Mouse (Mus musculus): ENCODE data around the gene E2f4.

The E2f4 gene

GRCm38 (mm10) chr8:105293405-105293804 lies 4.1 kb upstream of the E2f4 start:
- DNase-seq (ENCODE audit: low spot score in 2 of 2), result no peak

- DNase-seq (ENCODE audit: low spot score in 2 of 2), result no peak
Measured at GRCm38 (mm10) chr8:105294776-105295175, 2.7 kb upstream of the E2f4 start.

GRCm38 (mm10) chr8:105295256-105295655 lies 2.2 kb upstream of the E2f4 start:
- no peak for DNase-seq (ENCODE audit: low spot score in 2 of 2)

- no peak for DNase-seq (ENCODE audit: low spot score in 2 of 2)
Measured at GRCm38 (mm10) chr8:105295895-105296573, 1.4 kb upstream of the E2f4 start, which contains the start of gene Exoc3l. Exoc3l (minus strand) TSS chr8:105296101.

GRCm38 (mm10) chr8:105298351-105299252 lies 1.1 kb downstream of the E2f4 start:
- no peak for DNase-seq (ENCODE audit: low spot score in 2 of 2)

GRCm38 (mm10) chr8:105299962-105300361 lies 2.5 kb downstream of the E2f4 start:
- DNase-seq (ENCODE audit: low spot score in 2 of 2), result no peak

- DNase-seq (ENCODE audit: low spot score in 2 of 2), result no peak
Measured at GRCm38 (mm10) chr8:105303396-105303795, 5.9 kb downstream of the E2f4 start.

GRCm38 (mm10) chr8:105303874-105304273 lies 6.4 kb downstream of the E2f4 start:
- DNase-seq (ENCODE audit: low spot score in 2 of 2), result no peak

- DNase-seq (ENCODE audit: low spot score in 2 of 2), result no peak
Measured at GRCm38 (mm10) chr8:105304325-105305210, 7.1 kb downstream of the E2f4 start.

- peak; percentile 83 to 89 for DNase-seq (ENCODE audit: low spot score in 2 of 2)
Measured at GRCm38 (mm10) chr8:105305211-105306145, 8.0 kb downstream of the E2f4 start, which contains the start of gene Elmo3. Elmo3 (plus strand) TSS chr8:105305601.

- DNase-seq (ENCODE audit: low spot score in 2 of 2), result no peak
Measured at GRCm38 (mm10) chr8:105306146-105306691, 8.8 kb downstream of the E2f4 start.

- DNase-seq (ENCODE audit: low spot score in 2 of 2), result no peak
Measured at GRCm38 (mm10) chr8:105307670-105308069, 10.2 kb downstream of the E2f4 start.

GRCm38 (mm10) chr8:105308428-105308827 lies 11.0 kb downstream of the E2f4 start:
- DNase-seq (ENCODE audit: low spot score in 2 of 2), result no peak

GRCm38 (mm10) chr8:105309142-105309847 lies 11.8 kb downstream of the E2f4 start:
- DNase-seq (ENCODE audit: low spot score in 2 of 2), result no peak

- no peak for DNase-seq (ENCODE audit: low spot score in 2 of 2)
Measured at GRCm38 (mm10) chr8:105310118-105310517, 12.7 kb downstream of the E2f4 start.

GRCm38 (mm10) chr8:105311718-105312117 lies 14.3 kb downstream of the E2f4 start:
- DNase-seq (ENCODE audit: low spot score in 2 of 2), result no peak

GRCm38 (mm10) chr8:105312891-105313481 lies 15.5 kb downstream of the E2f4 start:
- DNase-seq (ENCODE audit: low spot score in 2 of 2), result no peak

- no peak for DNase-seq (ENCODE audit: low spot score in 2 of 2)
Measured at GRCm38 (mm10) chr8:105313622-105314402, 16.3 kb downstream of the E2f4 start.

Data from urinary bladder, adult 18-20 months (tissue).